Mouse (Mus musculus) midbrain, embryonic 16.5 days (tissue): ENCODE measurements around the gene Dennd1a. TPM values are rescaled to one million over a fixed set of nuclear protein-coding genes. Genes with fewer than 3 reads are reported as not detected.

Experiments
- ATAC-seq: fragments of 200-750 bp; cut with Nextera tagmentation; 2 replicates; pipeline ENCODE4 v1.8.0; 2017; ENCODE audit warnings: moderate TSS enrichment
- H3K27ac ChIP-seq: fragments of 300-500 bp; sonication (generic); 2 replicates; pipeline ENCODE4 v1.5.1; 2014; ENCODE audit warnings: mild to moderate bottlenecking, low read length, mixed read lengths
- H3K27me3 ChIP-seq: fragments of 300-500 bp; sonication (generic); 2 replicates; pipeline ENCODE4 v1.6.1; 2014; ENCODE audit warnings: low read depth, low read length, mixed read lengths; ENCODE audit not compliant: control insufficient read depth, insufficient read depth
- H3K36me3 ChIP-seq: fragments of 300-500 bp; sonication (generic); 2 replicates; pipeline ENCODE4 v1.6.1; 2014; ENCODE audit warnings: mild to moderate bottlenecking, low read length, moderate library complexity, mixed read lengths; ENCODE audit not compliant: control insufficient read depth, insufficient read depth
- H3K4me1 ChIP-seq: fragments of 300-500 bp; sonication (generic); 2 replicates; pipeline ENCODE4 v1.6.1; 2014; ENCODE audit warnings: mild to moderate bottlenecking, low read length, mixed read lengths; ENCODE audit not compliant: control insufficient read depth, insufficient read depth
- H3K4me2 ChIP-seq: fragments of 300-500 bp; sonication (generic); 2 replicates; pipeline ENCODE4 v1.6.1; 2014; ENCODE audit warnings: mild to moderate bottlenecking, low read length, mixed read lengths
- H3K4me3 ChIP-seq: fragments of 300-500 bp; sonication (generic); 2 replicates; pipeline ENCODE4 v1.5.1; 2014; ENCODE audit warnings: low read depth, mild to moderate bottlenecking, low read length, moderate library complexity, mixed read lengths
- H3K9ac ChIP-seq: fragments of 300-500 bp; sonication (generic); 2 replicates; pipeline ENCODE4 v1.6.1; 2014; ENCODE audit warnings: low read depth, low read length, mixed read lengths
- H3K9me3 ChIP-seq: fragments of 300-500 bp; sonication (generic); replicated peaks from 2 replicates; pipeline ENCODE4 v1.6.1; 2014; ENCODE audit warnings: mild to moderate bottlenecking, low read length, mixed read lengths; ENCODE audit not compliant: control insufficient read depth, poor library complexity, severe bottlenecking
- WGBS: fragments of 180-500 bp; shearing (Covaris S2); extraction: QIAGEN DNeasy Blood & Tissue Kit; methylation state at CpG from one replicate; pipeline ENCODE4 v1.1.7; 2014; 5-methylcytosine and 5-hydroxymethylcytosine counted together
- polyA plus RNA-seq: library from polyadenylated mRNA; unstranded; fragments of >200 nt; fragmentation: Nextera tagmentation; extraction: Ambion mirVana; gene quantifications from 2 replicates; pipeline ENCODE4 v1.2.1, GENCODE M21; 2015

Gene Dennd1a
- polyA plus RNA-seq, 1 experiment from 2014 or later = 21.7 TPM

- Histone ChIP-seq H3K27ac (no peak overlapping the region), H3K9ac (no peak overlapping the region), H3K36me3 (no peaks in the 10 kb centered on the region), H3K9me3 (no peaks in the 10 kb centered on the region), H3K27me3 (no peaks in the 10 kb centered on the region), H3K4me1 (peaks cover 7% of the 10 kb centered on the region), H3K4me2 (no peak overlapping the region), H3K4me3 (no peak overlapping the region)
- no peak for ATAC-seq
Measured at GRCm38 (mm10) chr2:38191601-38192000, 95.6 kb downstream of the Dennd1a start.

DNA sequence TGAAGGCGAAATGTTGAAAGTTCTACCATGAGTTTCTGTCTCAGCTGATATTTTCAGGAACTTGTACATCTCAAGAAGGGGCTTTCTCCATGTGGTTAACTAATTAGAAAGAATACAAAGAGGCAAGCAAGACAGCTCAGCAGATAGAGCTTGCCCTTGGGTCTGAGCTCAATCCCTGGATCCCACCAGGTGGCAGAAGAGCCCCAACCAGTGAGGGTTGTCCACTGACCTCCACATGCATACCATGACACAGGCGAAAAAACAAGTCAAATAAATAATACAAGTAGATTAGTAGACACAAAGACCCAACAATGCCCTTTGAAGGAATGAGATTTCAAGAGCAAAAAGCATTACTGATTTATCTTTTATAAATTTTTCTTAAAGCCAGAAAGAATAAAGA lies 100.8 kb downstream of the Dennd1a start:
- Histone ChIP-seq H3K4me3 (no peak overlapping the region), H3K9ac (no peak overlapping the region), H3K36me3 (no peaks in the 10 kb centered on the region), H3K4me1 (no peaks in the 10 kb centered on the region), H3K9me3 (no peaks in the 10 kb centered on the region; the same call in 1 of the 2 replicates), H3K4me2 (no peak overlapping the region), H3K27ac (no peak overlapping the region), H3K27me3 (no peaks in the 10 kb centered on the region)
- 79% methylated on average over 2 of the region's 2 CpGs for WGBS
- no peak for ATAC-seq

- H3K27me3 ChIP-seq = no peaks in the 10 kb centered on the region
- H3K4me1 ChIP-seq = no peaks in the 10 kb centered on the region
- H3K27ac ChIP-seq = no peak overlapping the region
- no peak overlapping the region for H3K4me3 ChIP-seq
- H3K9me3 ChIP-seq = no peaks in the 10 kb centered on the region; the same call in 1 of the 2 replicates
- no peak for ATAC-seq
- H3K36me3 ChIP-seq = no peaks in the 10 kb centered on the region
- WGBS = 82% methylated on average over 3 of the region's 3 CpGs
- no peak overlapping the region for H3K9ac ChIP-seq
- H3K4me2 ChIP-seq = no peak overlapping the region
Measured at GRCm38 (mm10) chr2:38184977-38185376, 102.2 kb downstream of the Dennd1a start.

GRCm38 (mm10) chr2:38183881-38184280 lies 103.3 kb downstream of the Dennd1a start:
- no peak overlapping the region for H3K9ac ChIP-seq
- H3K4me2 ChIP-seq = no peak overlapping the region
- H3K4me3 ChIP-seq = no peak overlapping the region
- no peaks in the 10 kb centered on the region for H3K36me3 ChIP-seq
- no peaks in the 10 kb centered on the region for H3K27me3 ChIP-seq
- 67% methylated on average over 1 of the region's 1 CpGs for whole genome bisulfite sequencing
- ATAC-seq = no peak
- H3K4me1 ChIP-seq = no peaks in the 10 kb centered on the region
- no peaks in the 10 kb centered on the region; the same call in 1 of the 2 replicates for H3K9me3 ChIP-seq
- no peak overlapping the region for H3K27ac ChIP-seq

GRCm38 (mm10) chr2:38182283-38182682 lies 104.9 kb downstream of the Dennd1a start:
- Histone ChIP-seq H3K9me3 (no peaks in the 10 kb centered on the region; the same call in 1 of the 2 replicates), H3K4me1 (no peaks in the 10 kb centered on the region), H3K27ac (no peak overlapping the region), H3K36me3 (no peaks in the 10 kb centered on the region), H3K27me3 (no peaks in the 10 kb centered on the region), H3K9ac (no peak overlapping the region), H3K4me2 (no peak overlapping the region), H3K4me3 (no peak overlapping the region)
- ATAC-seq = no peak
- WGBS = 7% methylated on average over 1 of the region's 1 CpGs

DNA sequence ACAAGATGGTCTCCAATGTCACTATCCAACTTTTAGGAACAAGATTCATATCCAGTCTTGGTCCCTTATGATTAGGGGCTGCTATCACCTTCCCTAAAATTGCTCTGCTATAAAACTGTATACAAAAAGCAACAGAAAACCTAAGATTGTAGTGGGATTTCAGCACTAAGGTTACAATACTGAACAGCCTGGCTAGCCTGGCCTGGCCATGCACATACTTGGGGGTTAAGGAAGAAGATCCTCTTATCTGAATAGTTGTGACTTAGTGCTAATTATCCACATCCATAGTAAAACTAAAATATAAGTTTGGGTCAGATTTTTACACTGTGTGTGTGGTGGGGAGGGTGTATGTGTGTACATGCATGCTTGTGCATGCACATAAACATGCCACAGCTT lies 109.6 kb downstream of the Dennd1a start:
- Histone ChIP-seq H3K4me1 (no peaks in the 10 kb centered on the region), H3K27me3 (no peaks in the 10 kb centered on the region), H3K9me3 (no peaks in the 10 kb centered on the region), H3K9ac (no peak overlapping the region), H3K4me2 (no peak overlapping the region), H3K36me3 (no peaks in the 10 kb centered on the region), H3K4me3 (no peak overlapping the region), H3K27ac (no peak overlapping the region)
- no peak for ATAC-seq

GRCm38 (mm10) chr2:38176870-38177582 lies 110.2 kb downstream of the Dennd1a start:
- no peaks in the 10 kb centered on the region for H3K27me3 ChIP-seq
- no peaks in the 10 kb centered on the region for H3K9me3 ChIP-seq
- H3K4me3 ChIP-seq = no peak overlapping the region
- no peaks in the 10 kb centered on the region for H3K4me1 ChIP-seq
- H3K36me3 ChIP-seq = no peaks in the 10 kb centered on the region
- H3K9ac ChIP-seq = no peak overlapping the region
- no peak for ATAC-seq
- 87% methylated on average over 4 of the region's 4 CpGs for WGBS
- no peak overlapping the region for H3K27ac ChIP-seq
- H3K4me2 ChIP-seq = no peak overlapping the region

GRCm38 (mm10) chr2:38175276-38175675 lies 111.9 kb downstream of the Dennd1a start:
- Histone ChIP-seq H3K9ac (no peak overlapping the region), H3K4me2 (no peak overlapping the region), H3K4me3 (no peak overlapping the region), H3K9me3 (no peaks in the 10 kb centered on the region), H3K4me1 (no peaks in the 10 kb centered on the region), H3K27ac (no peak overlapping the region), H3K27me3 (no peaks in the 10 kb centered on the region), H3K36me3 (no peaks in the 10 kb centered on the region)
- ATAC-seq = no peak

GRCm38 (mm10) chr2:38168606-38169005 lies 118.6 kb downstream of the Dennd1a start:
- Histone ChIP-seq H3K27me3 (no peaks in the 10 kb centered on the region), H3K4me3 (no peak overlapping the region), H3K36me3 (no peaks in the 10 kb centered on the region), H3K4me2 (no peak overlapping the region), H3K9me3 (no peaks in the 10 kb centered on the region), H3K27ac (no peak overlapping the region), H3K9ac (no peak overlapping the region), H3K4me1 (no peaks in the 10 kb centered on the region)
- ATAC-seq = no peak
- 96% methylated on average over 3 of the region's 3 CpGs for WGBS
